Mouse (Mus musculus) stomach, postnatal 0 days (tissue): ENCODE results near the gene Acadvl.

Experiments
- CTCF ChIP-seq: IDR thresholded peaks from 2 replicates; pipeline ENCODE4 v1.5.1; 2016; ENCODE audit warnings: antibody characterized with exemption, low read depth, mild to moderate bottlenecking, moderate library complexity
- EP300 ChIP-seq: optimal IDR thresholded peaks from 2 replicates; pipeline ENCODE3; 2016; ENCODE audit warnings: antibody characterized with exemption

DNA sequence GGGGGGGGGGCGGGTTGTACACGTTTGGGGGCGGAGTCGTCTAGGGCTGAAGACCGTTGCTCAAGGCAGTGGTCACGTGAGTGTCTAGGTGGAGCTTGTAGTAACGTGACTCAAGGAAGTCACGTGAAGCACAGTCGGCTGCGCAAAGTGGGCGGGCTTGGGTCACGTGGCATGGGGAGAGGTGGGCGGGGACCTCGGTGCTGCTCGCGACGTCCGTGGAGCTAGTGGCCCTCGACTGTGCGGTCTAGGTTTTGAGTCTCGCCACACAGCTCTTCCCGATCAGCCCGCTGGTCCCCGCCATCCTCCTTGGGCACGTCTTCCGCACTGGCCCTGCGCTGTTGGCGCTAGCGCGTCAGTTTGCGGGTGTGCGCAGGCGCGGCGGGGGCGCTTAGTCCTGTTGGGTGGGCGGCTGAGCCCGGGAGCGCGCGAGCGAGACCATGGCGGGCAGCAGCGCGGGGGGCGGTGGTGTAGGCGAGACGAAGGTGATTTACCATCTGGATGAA lies 14.8 kb downstream of the Acadvl start, which contains the start of gene Dvl2:
- TF ChIP-seq CTCF (no peak), EP300 (no peak)
